Mouse (Mus musculus) ES-Bruce4 (cell line): ENCODE data around the gene Tpra1.

Experiments used
- CTCF ChIP-seq: IDR thresholded peaks from one replicate; pipeline ENCODE4 v1.8.1; 2011; ENCODE audit warnings: low read depth, low read length
- EP300 ChIP-seq: IDR thresholded peaks from 2 replicates; pipeline ENCODE4 v1.6.1; 2011; ENCODE audit warnings: low read depth, low read length; ENCODE audit not compliant: insufficient read depth
- POLR2A ChIP-seq: IDR thresholded peaks from one replicate; pipeline ENCODE4 v1.8.1; 2011; ENCODE audit warnings: low read length; ENCODE audit not compliant: insufficient read depth

- TF ChIP-seq CTCF (peak; percentile 93), POLR2A (no peak), EP300 (no peak)
These were observed 8.5 kb upstream of the Tpra1 start for GRCm38 (mm10) chr6:88893559-88893958.
